Mouse (Mus musculus): ENCODE results near the gene Oprm1. TPM values are rescaled to one million over a fixed set of nuclear protein-coding genes. Genes with fewer than 3 reads are reported as not detected.
A peak's percentile ranks its signal among the peaks of the same experiment; 100 is the strongest.

The Oprm1 gene
- total RNA-seq, 2 experiments from 2014 or later = not detected

GRCm38 (mm10) chr10:7025028-7025427 is 266.7 kb downstream of the Oprm1 start:
- ATAC-seq (replicated peaks; ENCODE audit: poor library complexity, severe bottlenecking) = no peak

DNA sequence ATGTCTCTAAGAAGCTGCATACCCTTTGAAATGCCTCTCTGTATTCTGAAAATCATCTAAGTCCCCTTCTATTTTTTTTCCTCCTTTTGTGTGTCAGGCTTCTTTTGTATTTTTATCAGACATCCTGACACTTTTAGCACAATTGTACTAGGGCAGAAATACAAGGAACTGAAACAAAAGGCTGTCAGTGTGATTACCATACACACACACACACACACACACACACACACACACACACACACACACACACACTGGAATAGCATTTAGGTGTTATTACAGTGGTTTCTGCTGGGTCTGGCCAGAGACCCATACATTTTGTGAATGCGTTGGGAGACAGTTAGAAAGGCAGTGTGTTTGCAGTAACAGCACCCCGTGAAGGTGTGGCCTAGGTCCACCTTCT is 275.2 kb downstream of the Oprm1 start:
- ATAC-seq (replicated peaks; ENCODE audit: poor library complexity, severe bottlenecking) = 0 out of 2 replicates have a peak, but pooled peaks have one; percentile 21

DNA sequence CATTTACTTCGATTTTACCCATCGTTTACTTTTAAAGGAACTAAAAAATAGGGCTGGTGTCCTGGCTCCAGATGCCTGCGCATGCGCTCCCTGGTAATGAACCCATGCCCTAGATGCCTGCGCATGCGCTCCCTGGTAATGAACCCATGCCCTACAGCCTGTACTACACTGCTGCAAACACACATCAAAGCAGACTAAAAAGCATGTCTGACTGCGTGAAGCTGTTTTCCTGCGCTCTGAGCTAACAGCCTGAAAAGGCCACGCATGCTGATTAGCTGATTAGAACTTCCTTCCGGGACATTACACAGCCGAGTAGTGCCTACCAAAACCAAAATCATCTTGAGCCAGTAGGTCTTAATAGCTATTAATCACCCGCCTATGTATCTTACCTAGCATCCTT is 277.2 kb downstream of the Oprm1 start:
- no peak for ATAC-seq (replicated peaks; ENCODE audit: poor library complexity, severe bottlenecking)

- peak; percentile 86 for ATAC-seq (replicated peaks; ENCODE audit: poor library complexity, severe bottlenecking)
These were observed 278.9 kb downstream of the Oprm1 start for GRCm38 (mm10) chr10:7037194-7037593.

- ATAC-seq (replicated peaks; ENCODE audit: poor library complexity, severe bottlenecking) = peak; percentile 33
These were observed 282.7 kb downstream of the Oprm1 start for GRCm38 (mm10) chr10:7041032-7041431.

DNA sequence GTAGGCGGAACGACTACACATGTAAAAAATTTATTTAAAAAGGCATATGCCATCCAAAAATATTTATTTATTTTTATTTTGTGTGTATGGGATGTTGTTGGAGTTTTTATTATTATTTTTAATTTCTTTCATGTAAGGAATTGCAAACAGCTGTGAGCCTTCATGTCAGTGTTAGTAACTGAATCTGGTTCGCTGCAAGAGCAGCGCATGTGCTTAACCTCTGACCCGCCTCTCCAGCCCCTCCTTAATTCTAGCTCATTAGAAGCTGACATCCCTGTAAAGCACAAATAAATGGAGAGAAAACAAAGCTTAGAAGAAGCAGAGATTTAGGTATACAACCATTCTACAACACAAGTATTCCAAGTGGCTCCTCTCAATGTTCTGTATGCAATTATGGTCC is 285.6 kb downstream of the Oprm1 start:
- no peak for ATAC-seq (replicated peaks; ENCODE audit: poor library complexity, severe bottlenecking)

DNA sequence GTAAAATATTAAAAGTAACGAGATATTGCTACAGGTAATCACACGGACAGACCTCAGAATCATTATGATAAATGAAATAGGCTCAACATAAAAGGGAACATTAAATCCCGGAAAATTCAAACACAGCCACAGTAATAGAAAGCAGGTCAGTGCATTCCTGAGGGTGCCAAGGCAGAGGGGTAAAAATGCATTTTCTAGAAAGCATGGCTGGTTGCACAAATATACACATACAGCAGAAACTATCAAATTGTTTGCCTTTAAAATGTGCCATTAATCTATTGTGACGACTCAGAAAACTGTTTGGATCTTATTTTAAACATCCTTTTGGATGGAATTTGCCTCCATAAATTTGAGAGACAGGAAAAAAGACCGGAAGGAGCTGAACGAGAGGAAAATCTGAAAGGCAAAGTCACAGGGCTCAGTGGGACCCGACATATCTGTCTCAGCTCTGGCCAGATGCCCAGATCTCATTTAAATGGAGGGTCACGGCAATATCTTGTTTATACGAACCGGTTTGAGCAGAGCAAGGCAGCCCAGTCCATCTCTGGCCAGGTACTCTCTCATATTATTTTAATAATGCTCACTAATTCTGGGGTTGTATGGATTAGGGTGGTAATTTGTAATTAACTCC is 289.1 kb downstream of the Oprm1 start:
- no peak for ATAC-seq (replicated peaks; ENCODE audit: poor library complexity, severe bottlenecking)

DNA sequence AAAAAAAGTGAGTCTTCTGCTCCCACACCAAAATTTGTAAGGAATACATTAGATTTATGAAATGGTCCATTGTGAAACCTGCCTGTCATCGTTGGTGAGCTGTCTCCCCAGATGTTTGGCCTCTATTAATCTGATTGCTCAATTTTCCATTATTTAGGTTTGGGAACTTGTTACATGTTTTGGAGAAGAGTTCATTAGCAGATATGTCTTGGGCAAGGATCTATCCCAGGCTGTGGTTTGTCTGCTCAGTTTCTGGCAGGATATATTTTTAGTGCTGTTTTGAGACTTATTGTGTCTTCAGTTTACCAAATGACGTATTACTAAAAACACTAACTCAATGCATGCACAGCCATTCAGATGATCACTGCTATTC is 289.6 kb downstream of the Oprm1 start:
- ATAC-seq (replicated peaks; ENCODE audit: poor library complexity, severe bottlenecking) = peak; percentile 65

DNA sequence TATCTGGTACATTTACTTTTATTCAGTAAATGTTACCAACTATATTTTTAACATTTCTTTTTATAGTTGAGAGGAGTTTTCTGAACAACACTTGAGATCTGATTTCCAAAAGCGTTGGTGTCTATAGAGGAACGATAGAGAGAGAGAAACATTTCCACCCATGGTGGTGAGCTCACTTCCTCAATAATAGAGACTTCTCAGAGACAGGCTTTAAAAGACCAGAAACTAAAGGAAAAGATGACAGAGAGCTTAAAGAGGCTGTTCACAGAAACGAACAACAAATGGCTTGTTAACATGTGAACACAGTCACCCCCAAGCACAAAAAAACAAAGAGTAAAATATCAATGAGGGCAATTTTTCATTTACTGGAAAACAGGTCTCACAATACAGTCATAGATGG is 291.6 kb downstream of the Oprm1 start:
- 0 out of 2 replicates have a peak, but pooled peaks have one; percentile 35 for ATAC-seq (replicated peaks; ENCODE audit: poor library complexity, severe bottlenecking)

- peak; percentile 85 for ATAC-seq (replicated peaks; ENCODE audit: poor library complexity, severe bottlenecking)
These were observed 294.2 kb downstream of the Oprm1 start, which contains the start of gene Ipcef1 for GRCm38 (mm10) chr10:7052315-7053017. Ipcef1 (minus strand) TSS chr10:7052478.

GRCm38 (mm10) chr10:7054560-7055205 is 296.4 kb downstream of the Oprm1 start:
- no peak for ATAC-seq (replicated peaks; ENCODE audit: poor library complexity, severe bottlenecking)

GRCm38 (mm10) chr10:7057546-7057945 is 299.2 kb downstream of the Oprm1 start:
- no peak for ATAC-seq (replicated peaks; ENCODE audit: poor library complexity, severe bottlenecking)

DNA sequence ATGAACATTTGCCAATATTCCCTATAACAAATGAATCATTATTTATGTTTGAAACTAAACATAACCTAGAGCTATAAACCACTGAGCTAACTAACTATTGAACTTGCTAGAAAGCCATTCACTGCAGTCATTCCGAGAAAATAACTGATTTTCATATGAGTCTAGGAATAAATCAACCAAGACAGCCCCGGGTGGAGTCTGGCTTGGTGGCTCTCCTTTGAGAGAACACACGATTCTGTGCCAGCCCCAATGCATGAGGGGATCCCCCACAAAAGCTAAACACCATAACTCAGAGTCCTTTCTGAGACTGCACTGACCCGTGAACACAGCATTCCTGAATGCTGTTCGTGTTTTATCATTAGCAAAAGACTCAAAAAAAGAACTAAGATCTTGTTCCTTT is 302.0 kb downstream of the Oprm1 start:
- no peak for ATAC-seq (replicated peaks; ENCODE audit: poor library complexity, severe bottlenecking)

- peak; percentile 82 for ATAC-seq (replicated peaks; ENCODE audit: poor library complexity, severe bottlenecking)
These were observed 304.7 kb downstream of the Oprm1 start for GRCm38 (mm10) chr10:7062993-7063392.

DNA sequence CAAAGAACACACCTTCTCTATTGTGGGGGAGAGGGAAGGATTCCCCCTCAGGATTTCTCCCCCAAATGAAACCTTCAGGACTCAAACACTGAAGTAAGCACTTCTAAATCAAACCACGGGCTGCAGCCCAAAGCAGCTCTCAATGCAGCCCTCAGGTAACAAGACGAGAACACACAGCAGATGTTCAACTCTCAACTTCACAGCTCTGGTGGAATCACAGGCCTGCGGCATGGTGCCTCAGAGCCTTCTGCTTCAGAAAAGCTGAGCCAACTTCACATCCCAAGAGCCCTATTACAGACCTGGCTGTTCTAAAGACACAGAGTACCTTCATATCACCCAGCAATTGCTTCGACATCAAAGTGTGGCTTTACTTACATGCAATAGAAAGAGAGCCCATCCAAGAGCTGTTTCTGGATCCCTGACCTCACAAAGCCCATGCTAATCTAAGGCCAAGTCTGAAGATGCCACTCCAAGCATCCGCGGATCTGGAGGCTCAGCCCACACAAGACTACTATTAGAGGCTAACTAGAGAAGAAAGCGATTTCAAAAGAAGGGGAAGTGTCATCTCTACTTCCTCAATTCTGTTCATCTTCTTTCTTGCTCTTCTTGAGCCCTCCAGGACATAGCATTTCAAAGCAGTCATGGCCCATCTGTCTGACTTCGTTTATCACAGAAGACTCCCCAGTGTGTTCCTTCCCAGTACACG is 305.6 kb downstream of the Oprm1 start:
- ATAC-seq (replicated peaks; ENCODE audit: poor library complexity, severe bottlenecking) = peak; percentile 71

DNA sequence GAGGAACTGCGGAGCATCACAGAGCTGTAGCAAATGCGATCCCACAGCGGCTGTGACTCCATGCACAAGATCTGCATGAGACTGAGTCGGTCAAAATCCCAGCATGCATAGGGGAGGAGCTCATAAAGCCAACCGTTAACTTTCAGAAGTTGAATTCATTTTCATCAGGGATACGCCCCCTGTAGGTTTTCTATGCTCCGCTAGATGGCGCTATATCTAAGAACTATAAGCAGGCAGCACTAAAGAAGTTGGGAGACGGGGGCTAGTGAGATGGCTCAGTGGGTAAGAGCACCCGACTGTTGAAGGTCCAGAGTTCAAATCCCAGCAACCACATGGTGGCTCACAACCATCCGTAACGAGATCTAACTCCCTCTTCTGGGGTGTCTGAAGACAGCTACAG is 310.3 kb downstream of the Oprm1 start:
- ATAC-seq (replicated peaks; ENCODE audit: poor library complexity, severe bottlenecking) = 0 out of 2 replicates have a peak, but pooled peaks have one; percentile 21

- no peak for ATAC-seq (replicated peaks; ENCODE audit: poor library complexity, severe bottlenecking)
These were observed 310.8 kb downstream of the Oprm1 start for GRCm38 (mm10) chr10:7069090-7069489.

- no peak for ATAC-seq (replicated peaks; ENCODE audit: poor library complexity, severe bottlenecking)
These were observed 312.0 kb downstream of the Oprm1 start for GRCm38 (mm10) chr10:7070100-7070835.

- no peak for ATAC-seq (replicated peaks; ENCODE audit: poor library complexity, severe bottlenecking)
These were observed 312.6 kb downstream of the Oprm1 start for GRCm38 (mm10) chr10:7070924-7071323.

- no peak for ATAC-seq (replicated peaks; ENCODE audit: poor library complexity, severe bottlenecking)
These were observed 315.9 kb downstream of the Oprm1 start for GRCm38 (mm10) chr10:7074231-7074630.
